Mouse (Mus musculus) forebrain, embryonic 14.5 days (tissue): Measurements from ENCODE around the gene Gulp1. TPM values are rescaled to one million over a fixed set of nuclear protein-coding genes. Genes with fewer than 3 reads are reported as not detected.

Experiments used
- ATAC-seq: fragments of 200-750 bp; cut with Nextera tagmentation; 2 replicates; pipeline ENCODE4 v1.8.0; 2017; ENCODE audit warnings: mild to moderate bottlenecking, moderate library complexity
- DNase-seq: peaks from one replicate; pipeline ENCODE4 v3.0.0-alpha.2; 2015; ENCODE audit warnings: low spot score
- H3K27ac ChIP-seq: fragments of 300-500 bp; sonication (generic); 2 replicates; pipeline ENCODE4 v1.5.1; 2014; ENCODE audit warnings: low read depth, mild to moderate bottlenecking, control low read depth, low read length, moderate library complexity
- H3K27me3 ChIP-seq: fragments of 300-500 bp; sonication (generic); replicated peaks from 2 replicates; pipeline ENCODE4 v1.6.1; 2014; ENCODE audit warnings: low read length, control low read depth, mixed read lengths; ENCODE audit not compliant: control insufficient read depth, insufficient read depth
- H3K36me3 ChIP-seq: fragments of 300-500 bp; sonication (generic); 2 replicates; pipeline ENCODE4 v1.6.1; 2014; ENCODE audit warnings: low read length, control low read depth; ENCODE audit not compliant: control insufficient read depth, insufficient read depth
- H3K4me1 ChIP-seq: fragments of 300-500 bp; sonication (generic); 2 replicates; pipeline ENCODE4 v1.6.1; 2014; ENCODE audit warnings: antibody characterized with exemption, low read length, control low read depth; ENCODE audit not compliant: control insufficient read depth, insufficient read depth
- H3K4me2 ChIP-seq: fragments of 300-500 bp; sonication (generic); 2 replicates; pipeline ENCODE4 v1.6.1; 2014; ENCODE audit warnings: mild to moderate bottlenecking, control low read depth, low read length
- H3K4me3 ChIP-seq: fragments of 300-500 bp; sonication (generic); 2 replicates; pipeline ENCODE4 v1.5.1; 2014; ENCODE audit warnings: low read depth, low read length, control low read depth
- H3K9ac ChIP-seq: fragments of 300-500 bp; sonication (generic); 2 replicates; pipeline ENCODE4 v1.6.1; 2014; ENCODE audit warnings: mild to moderate bottlenecking, low read length, control low read depth, moderate library complexity
- H3K9me3 ChIP-seq: fragments of 300-500 bp; sonication (generic); replicated peaks from 2 replicates; pipeline ENCODE4 v1.6.1; 2016; ENCODE audit warnings: low read length, control low read depth, mixed read lengths; ENCODE audit not compliant: control insufficient read depth
- WGBS: fragments of 180-500 bp; shearing (Covaris S2); extraction: QIAGEN DNeasy Blood & Tissue Kit; methylation state at CpG from one replicate; pipeline ENCODE4 v1.1.7; 2014; 5-methylcytosine and 5-hydroxymethylcytosine counted together
- polyA plus RNA-seq: library from polyadenylated mRNA; unstranded; fragments of >200 nt; fragmentation: Nextera tagmentation; extraction: Ambion mirVana; gene quantifications from 2 replicates; pipeline ENCODE4 v1.2.1, GENCODE M21; 2014

The Gulp1 gene
- polyA plus RNA-seq, 1 experiment from 2014 or later: 10.5 TPM

- Histone ChIP-seq H3K4me2 (no peak overlapping the region), H3K9ac (no peak overlapping the region), H3K4me1 (no peaks in the 10 kb centered on the region), H3K27ac (no peak overlapping the region), H3K27me3 (no peaks in the 10 kb centered on the region), H3K36me3 (no peaks in the 10 kb centered on the region), H3K4me3 (no peak overlapping the region), H3K9me3 (no peaks in the 10 kb centered on the region)
- no peak for ATAC-seq
- WGBS: 86% methylated on average over 4 of the region's 4 CpGs
- no peak for DNase-seq
These were observed 252.5 kb downstream of the Gulp1 start for GRCm38 (mm10) chr1:44803594-44804372.

- Histone ChIP-seq H3K4me3 (no peak overlapping the region), H3K4me2 (no peak overlapping the region), H3K9me3 (no peaks in the 10 kb centered on the region), H3K27ac (no peak overlapping the region), H3K9ac (no peak overlapping the region), H3K27me3 (no peaks in the 10 kb centered on the region), H3K36me3 (no peaks in the 10 kb centered on the region), H3K4me1 (no peaks in the 10 kb centered on the region)
- DNase-seq (no peak), ATAC-seq (no peak)
These were observed 255.1 kb downstream of the Gulp1 start for GRCm38 (mm10) chr1:44806368-44806767.

- DNase-seq (no peak), ATAC-seq (no peak)
- H3K4me2 ChIP-seq: no peak overlapping the region
- H3K27ac ChIP-seq: no peak overlapping the region
- no peak overlapping the region for H3K4me3 ChIP-seq
- H3K36me3 ChIP-seq: no peaks in the 10 kb centered on the region
- no peaks in the 10 kb centered on the region for H3K4me1 ChIP-seq
- H3K9ac ChIP-seq: no peak overlapping the region
- WGBS: 96% methylated on average over 2 of the region's 2 CpGs
- H3K9me3 ChIP-seq: no peaks in the 10 kb centered on the region
- H3K27me3 ChIP-seq: no peaks in the 10 kb centered on the region
These were observed 259.0 kb downstream of the Gulp1 start for GRCm38 (mm10) chr1:44810336-44810735.

GRCm38 (mm10) chr1:44833934-44834333 is 282.6 kb downstream of the Gulp1 start:
- H3K36me3 ChIP-seq: no peaks in the 10 kb centered on the region
- DNase-seq: no peak
- whole genome bisulfite sequencing: 88% methylated on average over 4 of the region's 4 CpGs
- no peaks in the 10 kb centered on the region for H3K9me3 ChIP-seq
- no peak overlapping the region for H3K4me2 ChIP-seq
- no peaks in the 10 kb centered on the region for H3K27me3 ChIP-seq
- H3K4me1 ChIP-seq: no peaks in the 10 kb centered on the region
- H3K27ac ChIP-seq: no peak overlapping the region
- ATAC-seq: no peak
- no peak overlapping the region for H3K9ac ChIP-seq
- no peak overlapping the region for H3K4me3 ChIP-seq
